Mouse (Mus musculus): Measurements from ENCODE around the gene Erp27. TPM values are rescaled to one million over a fixed set of nuclear protein-coding genes. Genes with fewer than 3 reads are reported as not detected.
"Not testable (repeated sequence)": the region's sequence is repeated elsewhere in the genome, so short reads cannot be mapped to it uniquely, and the experiment has no call there.

Erp27 gene
- total RNA-seq, 2 experiments from 2014 or later = 0.20 TPM; not detected in 1

DNA sequence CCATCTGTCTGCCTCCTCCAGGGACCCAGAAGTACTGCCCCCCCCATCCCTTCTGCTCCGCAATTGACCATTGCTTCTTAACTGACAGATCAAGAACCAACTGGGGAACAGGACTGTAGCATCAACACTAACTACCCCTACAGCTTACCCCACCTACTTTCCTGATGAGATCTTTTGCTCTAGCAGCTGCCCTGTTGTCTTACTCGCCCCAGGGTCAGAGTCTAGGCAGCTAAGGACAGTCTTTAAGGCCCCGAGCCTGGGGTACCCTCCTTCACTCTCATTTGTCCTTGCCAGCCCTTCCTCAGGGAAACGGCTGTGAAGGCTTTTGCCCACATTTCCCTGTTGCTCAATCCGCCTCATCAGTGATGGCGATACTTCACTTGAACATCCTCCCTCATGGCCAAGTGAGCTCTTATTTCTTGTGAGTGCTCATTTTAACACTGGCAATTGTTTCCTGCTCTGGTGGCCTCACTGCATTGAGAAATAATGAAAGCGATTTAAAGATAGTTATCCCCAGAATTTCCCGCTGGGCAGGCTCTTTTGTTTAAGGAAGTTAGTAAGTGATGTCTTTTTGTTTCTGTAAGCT lies 18.0 kb downstream of the Erp27 start:
- DNase-seq = no peak

DNA sequence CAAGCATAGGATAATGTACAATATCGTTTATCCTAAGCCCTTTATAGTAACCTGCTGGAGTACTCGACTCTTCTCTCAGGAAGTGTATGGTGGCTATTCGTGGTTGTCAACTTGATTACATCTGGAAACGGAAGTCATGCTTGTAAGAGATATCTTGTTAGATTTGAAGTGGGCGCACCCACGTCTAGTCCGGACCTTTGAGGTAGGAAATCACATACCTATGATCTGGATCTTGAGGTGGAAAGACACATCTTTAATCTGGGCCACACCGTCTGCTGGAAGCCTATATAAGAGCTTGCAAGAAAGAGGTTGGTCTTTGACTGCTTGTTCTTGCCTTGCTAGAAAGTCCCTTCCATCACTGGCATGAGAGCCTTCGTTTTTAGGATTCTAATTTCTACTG lies 19.5 kb downstream of the Erp27 start:
- DNase-seq = no peak

DNA sequence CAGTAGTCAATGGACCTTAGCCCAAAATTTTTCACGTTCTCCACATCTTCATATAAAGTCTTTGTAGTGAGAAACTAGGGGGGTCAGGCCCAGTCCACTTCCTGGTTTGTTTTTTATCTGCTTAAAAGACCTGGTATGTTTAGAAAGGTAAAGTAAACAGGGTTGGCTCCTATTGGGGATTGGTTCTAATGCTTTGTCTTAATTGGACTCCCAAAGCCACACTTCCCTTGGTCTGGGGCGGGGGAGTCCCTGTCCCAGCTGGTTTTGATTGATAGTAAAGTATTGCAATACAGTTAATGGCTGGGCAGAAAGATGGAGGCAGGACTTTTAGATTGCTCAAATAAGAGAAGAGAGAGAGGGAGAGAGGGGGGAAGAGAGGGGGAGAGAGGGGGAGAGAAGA lies 21.0 kb downstream of the Erp27 start:
- no peak for DNase-seq

DNA sequence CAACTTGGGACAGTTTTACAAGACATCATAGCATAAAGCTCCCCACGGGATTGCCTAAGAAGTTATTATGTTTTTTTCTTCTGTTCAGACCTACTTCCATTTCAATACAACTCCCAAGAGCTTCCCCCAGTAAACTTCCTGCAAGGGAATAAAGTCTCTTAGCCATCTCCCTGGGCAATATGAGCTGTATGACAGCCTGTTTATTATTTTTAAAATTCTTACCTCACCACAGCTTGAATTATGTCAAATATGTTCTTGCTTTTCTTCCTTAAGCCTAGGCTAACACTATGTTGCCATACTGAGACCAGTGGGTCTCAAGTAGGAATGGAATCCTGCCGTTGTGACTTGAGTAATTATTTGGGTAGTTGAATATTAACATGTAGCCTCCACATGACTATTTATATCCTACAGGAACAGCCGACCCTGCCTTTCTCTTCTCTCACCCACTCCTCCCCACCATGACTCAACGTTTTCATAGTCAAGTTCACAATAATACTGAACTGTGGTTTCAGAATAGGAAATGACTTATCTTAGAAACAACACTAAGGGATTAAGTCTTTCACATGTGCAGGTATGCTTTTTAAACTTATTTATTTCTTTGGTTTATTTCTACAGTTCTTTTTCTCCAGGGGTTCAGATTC lies 21.5 kb downstream of the Erp27 start:
- DNase-seq = no peak

DNA sequence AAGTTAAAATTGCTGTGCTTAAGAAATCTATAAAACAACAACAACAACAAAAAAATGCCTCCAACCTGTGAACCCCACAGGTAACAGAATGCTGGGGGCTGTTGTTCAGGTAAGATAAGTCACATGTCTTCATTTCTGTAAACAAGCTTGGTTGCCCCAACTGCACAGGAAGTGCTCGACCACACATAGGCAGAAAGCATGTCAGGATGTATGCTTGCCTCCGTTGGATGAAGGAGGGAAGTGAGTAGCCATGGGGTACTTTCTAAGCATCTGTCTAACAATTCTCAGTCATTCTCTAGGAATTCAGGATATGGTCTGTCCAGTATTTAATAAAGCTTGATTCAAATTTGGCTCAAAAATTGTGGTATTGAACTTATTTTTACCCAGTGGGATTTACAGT lies 23.0 kb downstream of the Erp27 start:
- DNase-seq = no peak

DNA sequence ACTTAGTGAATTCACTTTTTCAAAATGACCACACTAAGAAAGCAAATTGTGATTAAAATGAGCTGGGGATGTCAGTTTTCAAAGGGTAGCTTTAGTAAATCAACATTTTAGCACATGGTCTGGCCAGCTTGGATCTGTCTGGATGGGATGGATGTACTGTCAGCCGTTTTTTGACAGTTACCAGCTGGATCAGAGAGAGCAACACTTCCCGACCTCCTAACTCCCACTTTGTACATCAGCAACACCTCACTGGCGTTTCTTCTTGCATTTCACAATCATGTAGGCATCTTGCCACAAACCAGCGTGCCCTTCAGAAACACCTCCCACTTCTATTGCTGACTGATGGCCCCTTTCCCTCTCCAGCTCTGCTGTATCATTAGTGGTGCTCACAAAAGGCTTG lies 23.8 kb downstream of the Erp27 start:
- no peak for DNase-seq

DNA sequence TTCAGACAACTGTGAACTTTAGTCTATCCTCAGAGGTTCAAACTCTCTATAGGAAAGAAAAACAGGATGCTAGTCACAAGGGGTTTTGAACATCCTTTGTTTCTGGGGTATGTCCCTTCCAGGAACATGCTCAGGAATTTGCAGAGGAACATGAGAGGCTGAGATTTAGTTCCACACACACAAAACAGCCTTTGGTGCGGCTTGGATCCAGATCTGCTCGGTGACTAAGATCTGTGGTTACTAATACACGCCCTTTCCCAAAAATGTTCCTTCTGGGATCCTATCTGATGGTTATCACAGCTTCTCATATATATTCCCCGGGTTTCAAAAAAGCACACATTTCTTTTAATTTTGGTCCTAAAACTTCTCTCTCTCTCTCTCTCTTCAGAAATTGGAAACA lies 24.2 kb downstream of the Erp27 start:
- no peak for DNase-seq

DNA sequence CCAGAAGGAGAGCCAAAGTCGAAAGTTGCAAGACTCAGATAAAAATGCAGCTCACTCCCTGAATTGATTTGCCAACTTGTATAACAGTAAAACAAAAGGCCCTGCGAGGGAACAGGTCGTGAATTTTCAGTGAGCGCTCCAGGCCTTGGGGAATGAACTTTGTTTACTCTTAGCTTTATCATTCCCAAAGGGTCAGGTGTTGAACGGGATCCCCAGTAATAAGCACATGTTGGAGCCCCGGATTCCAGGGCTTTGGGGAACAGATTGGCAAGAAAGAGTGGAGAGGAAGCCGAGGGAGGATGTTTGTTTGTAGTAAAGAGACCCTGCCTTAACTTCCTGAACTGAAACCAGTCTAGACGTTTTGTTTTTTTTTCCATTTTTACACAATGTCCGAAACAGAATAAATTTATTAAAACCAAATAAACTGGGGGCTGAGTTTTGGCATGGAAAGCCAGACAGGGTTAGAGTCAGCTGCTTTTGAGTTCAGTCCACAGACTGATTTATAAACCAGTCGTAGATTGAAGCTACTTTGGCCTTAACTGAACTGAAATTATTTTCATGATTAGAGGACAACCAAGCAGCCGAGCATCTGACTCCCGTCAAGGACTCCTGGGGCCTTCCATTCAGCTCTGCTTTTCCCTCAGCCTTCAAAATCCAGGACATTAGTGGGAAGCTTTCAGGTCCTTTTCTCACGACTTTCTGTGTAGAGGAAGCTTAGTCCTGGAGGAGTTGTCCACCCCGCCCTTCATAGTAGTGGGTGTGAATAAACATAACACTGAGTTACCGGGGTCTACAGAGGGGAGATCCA lies 27.2 kb downstream of the Erp27 start:
- no peak for DNase-seq

DNA sequence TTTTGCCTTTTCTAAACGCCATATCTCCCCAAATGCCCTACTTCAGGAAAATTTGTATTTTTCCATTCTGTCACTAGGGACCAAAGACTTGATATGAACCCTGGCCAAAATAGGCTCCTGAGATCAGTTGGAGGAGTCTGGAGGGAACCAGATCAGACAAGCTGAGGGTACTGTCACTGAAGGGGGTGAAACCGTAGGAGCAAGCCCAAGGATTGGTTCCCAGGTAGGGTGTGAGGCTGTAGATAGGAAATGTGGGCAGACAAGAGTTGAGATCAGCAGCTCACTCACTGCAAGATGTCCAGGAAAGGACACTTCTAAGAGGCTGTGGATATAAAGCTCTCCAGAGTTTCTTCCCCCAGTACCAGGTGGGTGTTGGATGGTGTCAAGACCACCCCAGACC lies 30.0 kb downstream of the Erp27 start:
- no peak for DNase-seq

DNA sequence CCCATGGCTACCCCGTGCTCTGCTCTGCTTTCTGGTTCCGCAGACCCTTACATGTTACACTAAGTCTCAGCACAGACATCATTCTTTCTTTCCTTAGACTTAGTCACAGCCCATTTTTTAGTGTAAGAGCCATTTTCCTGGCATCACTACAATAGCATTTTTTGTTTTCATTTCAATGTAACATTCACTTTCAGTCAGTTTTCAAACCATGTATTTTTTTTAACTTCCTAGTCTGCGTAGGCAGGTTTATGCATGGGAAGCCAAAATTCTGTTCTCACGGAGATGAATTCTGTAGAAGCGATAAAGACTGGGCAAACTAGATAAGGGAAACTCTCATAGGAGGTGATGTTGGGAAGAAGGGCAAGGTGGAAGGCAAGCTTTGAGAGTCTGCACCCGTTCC lies 32.4 kb downstream of the Erp27 start:
- no peak for DNase-seq

DNA sequence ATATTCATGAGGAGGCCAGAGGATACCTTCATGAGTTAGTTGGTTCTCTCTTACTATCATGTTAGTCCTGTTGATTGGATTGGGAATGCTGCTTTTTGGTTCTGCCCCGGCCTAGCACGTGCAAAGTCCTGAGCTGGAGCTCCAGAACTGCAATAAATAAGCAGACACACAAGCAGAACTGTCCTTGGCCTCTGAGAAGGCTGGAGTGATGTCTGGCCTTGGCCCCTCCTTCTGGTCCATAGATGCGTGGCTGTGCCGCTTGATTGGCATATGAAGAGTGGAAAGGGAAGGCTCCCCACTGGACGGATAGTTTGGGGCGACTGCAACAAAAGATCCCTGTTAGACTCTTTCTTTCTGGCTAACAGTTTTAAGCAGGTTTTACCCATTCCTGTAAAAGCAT lies 32.9 kb downstream of the Erp27 start:
- DNase-seq = no peak

DNA sequence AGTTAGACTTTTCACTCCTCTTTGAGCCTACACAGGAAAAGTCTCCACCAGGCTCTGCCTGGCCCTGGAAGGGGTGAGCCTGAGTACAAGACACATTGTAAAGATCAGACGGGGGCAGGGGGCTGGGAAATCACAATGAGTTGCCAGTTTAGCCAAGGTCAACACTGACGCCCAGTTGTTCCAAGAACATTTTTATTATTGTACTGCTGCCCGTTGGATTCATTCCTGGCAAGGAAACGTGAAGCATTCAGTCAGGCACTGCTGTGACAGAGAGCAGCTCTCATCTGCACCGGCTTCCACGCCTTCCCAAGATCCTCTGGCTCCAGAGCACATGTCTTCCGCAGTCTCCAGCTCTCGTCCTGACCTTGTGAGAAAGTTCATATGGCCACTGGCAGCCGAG lies 34.1 kb downstream of the Erp27 start:
- DNase-seq = peak; percentile 70

DNA sequence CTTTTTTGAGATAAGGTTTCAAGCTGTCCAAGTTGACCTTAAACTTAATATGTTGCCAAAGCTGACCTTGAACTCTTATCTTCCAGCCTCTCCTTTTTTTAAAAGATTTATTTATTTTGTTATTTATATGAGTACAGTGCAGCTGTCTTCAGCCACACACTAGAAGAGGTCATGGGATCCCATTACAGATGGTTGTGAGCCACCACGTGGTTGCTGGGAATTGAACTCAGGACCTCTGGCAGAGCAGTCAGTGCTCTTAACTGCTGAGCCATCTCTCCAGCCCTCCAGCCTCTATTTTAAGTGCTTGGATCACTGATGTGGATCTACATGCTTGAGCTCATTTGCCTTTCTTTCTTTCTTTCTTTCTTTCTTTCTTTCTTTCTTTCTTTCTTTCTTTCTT lies 37.2 kb downstream of the Erp27 start:
- not testable (repeated sequence) for DNase-seq

DNA sequence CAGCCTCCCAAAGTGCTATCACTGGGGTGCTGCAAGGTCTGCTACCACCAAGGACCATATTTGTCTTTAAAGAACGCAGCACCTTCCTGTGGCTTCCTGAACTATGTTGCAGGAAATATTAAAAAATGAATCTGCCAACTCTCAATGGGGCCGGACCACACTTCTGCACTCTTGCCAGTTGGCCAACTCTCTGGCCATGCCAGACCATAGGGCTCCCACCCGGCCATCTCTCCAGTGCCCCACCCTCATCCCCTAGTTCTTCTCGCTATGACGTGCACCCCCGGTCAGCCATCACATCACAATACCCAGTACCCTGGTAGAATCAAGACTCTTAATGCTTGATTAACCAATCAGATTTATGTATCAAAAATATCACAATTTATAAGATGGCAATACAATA lies 38.0 kb downstream of the Erp27 start:
- DNase-seq = no peak

DNA sequence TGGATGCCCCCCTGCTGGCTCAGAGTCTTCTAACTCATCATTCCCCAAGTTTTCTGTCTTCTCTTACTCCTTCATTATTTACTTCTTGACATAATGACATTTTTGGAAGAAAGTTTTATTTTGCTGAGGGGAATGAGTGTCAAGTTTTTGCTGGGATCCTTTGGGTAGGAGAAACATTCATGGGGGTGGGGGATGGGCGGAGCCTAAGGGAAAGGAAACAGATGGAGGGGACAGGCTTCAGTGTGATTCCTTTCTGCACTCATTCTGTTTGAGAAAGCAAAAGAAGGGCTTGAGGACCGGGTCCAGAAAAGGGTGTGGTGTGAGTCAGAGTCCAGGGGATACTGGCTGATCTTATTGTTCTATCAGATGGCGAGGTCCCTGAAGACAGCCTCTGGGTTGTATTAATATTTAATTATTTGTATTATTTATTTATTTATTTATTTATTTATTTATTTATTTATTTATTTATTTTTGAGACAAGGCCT lies 38.5 kb downstream of the Erp27 start:
- no peak for DNase-seq

DNA sequence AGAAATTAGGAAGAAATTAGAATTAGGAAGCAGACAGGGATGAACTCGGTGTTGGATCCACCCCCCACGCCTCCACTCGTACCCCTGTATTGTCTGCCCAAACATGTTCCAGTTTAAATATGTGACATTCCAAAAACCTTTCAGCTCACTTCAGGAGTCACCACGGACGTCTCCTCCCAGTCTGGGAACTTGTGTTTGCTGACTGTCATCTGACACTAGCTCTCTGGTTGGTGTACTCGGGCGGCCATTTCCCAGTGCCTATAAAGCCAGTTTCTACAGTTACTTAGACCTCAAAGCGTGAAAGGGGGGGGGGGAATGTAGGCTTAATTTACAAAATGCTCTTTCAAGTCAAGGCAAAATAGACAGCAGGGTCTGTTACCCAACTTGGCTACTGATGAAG lies 40.3 kb downstream of the Erp27 start:
- no peak for DNase-seq

DNA sequence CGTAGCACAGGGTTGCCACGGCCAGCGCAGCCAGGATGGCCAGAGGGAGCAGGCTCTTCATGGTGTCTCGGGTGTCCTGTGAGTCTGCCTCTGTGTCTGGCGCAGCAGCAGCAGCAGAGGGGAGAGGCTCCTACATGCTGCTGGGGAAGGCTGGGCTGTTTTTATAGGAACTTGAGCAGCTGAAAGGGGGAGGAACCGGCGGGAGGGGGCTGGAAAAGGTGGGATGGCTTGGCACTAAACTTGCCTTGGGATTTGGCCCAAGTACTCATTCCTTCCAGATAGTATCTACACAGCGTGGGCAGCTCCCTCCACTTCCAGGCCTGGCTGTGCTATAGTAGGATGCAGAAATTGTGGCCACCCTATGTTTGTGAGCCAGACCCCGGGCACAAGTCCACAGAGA lies 46.3 kb downstream of the Erp27 start, which contains the start of gene Mgp:
Mgp (minus strand) TSS at position 154 of the 400 bp plus-strand sequence.
- DNase-seq = peak; percentile 72

DNA sequence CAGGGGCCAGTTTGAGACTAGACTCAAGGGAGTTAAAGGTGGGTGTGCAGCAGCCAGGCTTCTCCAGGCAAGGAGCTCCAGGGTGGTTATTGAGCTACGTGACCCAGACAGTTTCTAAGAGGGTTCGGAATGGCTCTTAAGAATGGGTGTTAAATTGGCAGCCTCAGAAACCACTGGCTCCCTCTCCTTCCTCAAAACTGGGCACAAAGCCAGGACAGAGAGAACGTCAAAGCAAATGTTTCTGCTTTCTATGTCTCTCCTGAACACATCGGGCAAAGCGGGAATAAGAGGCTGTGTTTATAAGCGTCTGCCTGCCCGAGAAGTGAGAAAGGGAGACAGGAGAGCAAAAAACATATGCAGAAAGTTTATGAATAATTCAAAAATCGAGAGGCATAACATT lies 47.4 kb downstream of the Erp27 start:
- DNase-seq = peak; percentile 55

DNA sequence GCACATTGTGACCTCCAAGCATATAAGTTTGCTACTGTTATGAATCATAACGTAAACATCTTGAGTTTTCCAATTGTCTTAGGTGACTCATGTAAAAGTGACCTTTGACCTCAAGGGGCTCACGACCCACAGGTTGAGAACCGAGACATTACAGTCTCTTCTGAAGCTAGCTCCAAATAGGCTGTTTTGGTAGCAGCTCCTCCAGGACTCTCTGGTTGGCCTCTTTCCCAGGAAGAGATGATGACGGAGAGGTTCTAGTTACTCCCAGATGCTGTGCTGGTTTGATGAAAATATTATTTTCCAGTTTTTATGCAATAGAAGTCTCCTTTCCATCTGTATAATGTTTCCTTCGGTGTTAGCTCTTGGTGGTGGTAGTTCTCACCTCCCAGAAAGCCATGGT lies 53.1 kb downstream of the Erp27 start:
- DNase-seq = no peak

DNA sequence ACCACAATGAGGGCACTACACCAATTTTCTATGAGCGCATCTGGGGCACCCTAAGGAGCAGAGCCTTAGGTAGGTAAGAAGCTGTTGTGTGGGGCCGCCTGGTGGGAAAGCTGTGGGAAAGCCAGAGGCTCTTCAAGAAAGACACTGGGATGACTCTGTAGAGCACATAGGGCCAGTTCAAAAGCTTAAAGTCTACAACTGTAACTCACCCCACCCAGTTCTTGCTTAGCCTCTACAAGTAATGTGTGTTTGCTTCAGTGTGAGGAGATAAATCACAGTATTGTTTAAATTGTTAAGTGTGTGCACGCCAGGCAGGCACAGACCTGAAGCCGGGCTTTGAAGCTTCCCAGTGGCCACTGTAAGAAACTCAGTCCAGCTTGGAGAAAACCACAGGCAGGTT lies 55.8 kb downstream of the Erp27 start:
- no peak for DNase-seq

DNA sequence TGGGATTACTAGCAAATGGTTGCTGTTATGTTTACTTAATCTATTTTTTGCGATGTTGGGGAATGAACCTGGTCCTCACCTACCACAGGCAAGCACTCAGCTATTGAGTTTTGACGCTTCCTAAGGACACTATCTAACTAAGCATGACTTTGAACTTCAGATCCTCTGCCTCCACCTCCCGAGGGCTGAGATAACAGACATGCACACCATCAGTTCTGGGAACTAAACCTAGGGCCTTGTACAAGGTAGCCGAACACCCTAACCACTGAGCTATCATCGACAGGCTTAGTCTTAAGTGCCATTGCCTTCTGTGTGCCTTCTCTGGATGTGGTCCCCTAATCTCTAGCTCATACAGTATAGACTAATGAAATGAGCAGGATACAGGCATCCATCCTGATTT lies 56.6 kb downstream of the Erp27 start:
- no peak for DNase-seq

DNA sequence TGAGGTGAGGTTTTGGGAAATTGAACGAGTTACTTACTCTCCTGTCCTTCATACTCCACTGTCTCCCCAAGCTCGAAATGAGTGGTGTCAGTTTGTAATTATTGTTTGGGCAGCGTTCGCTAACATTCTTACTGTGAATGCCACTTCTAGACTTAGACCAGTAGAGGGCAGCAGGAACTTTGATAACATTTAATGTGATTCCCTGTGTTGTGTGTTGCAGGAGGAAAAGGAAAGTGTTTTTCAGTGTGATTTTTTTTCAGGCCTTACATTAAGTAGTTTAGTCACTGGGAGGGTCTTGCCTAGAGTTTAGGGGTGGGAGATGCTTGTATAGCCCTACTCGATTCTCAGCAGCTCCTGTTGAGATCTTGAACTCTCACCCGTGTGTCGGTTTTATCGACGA lies 61.0 kb downstream of the Erp27 start:
- peak; percentile 40 for DNase-seq

DNA sequence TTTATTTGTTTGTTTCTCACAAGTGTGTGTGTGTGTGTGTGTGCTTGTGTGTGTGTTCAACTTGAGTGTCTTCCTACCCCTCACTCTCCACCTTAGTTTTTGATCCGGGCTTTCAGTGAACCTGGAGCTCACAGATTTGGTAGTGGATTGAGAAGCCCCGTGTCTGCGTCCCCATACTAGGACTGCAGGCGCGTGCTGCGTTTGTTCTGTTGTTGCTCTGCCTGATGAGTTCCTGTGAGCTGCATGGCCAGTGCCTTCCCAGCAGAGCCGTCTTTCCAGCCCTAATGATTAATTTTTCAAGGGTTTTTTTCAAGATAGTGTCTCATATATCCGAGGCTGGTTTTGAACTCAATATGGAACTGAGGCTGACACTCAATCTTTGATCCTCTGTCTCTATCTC lies 63.6 kb downstream of the Erp27 start:
- DNase-seq = peak; percentile 16

DNA sequence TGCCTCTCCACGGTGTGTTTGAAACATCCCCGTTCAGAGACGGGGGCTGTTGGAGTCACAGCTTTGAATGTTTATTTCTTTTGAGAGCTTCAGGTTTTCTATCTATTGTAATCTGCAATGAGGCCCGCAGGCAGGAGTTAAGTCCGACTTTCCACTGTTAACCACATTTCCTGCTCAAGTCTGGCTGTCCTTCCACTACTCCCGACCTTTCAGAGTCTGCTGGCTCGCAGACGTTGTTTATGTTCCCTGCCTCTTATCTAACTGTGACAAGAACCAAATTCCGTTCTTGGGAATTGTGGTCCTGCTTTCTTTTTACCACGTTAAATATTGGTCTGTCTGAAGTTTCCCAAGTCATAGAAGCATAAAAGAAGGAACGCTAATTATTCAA lies 64.1 kb downstream of the Erp27 start:
- DNase-seq = peak; percentile 37
